Mouse (Mus musculus): ENCODE data around the gene Srrm4. TPM values are rescaled to one million over a fixed set of nuclear protein-coding genes. Genes with fewer than 3 reads are reported as not detected.

The Srrm4 gene
- total RNA-seq, 2 experiments from 2014 or later = 0.05 to 0.21 TPM

DNA sequence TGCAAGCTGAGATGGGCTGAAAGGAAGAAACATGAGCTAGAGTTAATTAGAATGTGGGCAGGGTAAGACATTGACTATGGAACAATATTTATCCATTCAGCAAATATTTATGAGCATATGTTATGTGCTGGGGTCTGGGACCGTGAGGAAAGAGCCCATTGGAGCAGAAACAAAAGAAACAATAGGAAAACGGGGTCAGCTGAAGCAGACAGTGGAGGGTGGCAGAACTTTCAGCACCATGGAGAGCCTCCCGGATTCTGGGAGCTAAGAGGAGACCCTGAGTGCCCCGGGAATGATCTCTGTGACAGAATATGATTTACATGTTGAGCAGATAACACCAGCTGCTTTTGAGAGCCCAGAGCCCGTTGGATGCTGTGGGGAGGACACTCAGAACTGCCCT, 37.7 kb downstream of the Srrm4 start:
- DNase-seq (ENCODE audit: low spot score) = no peak

DNA sequence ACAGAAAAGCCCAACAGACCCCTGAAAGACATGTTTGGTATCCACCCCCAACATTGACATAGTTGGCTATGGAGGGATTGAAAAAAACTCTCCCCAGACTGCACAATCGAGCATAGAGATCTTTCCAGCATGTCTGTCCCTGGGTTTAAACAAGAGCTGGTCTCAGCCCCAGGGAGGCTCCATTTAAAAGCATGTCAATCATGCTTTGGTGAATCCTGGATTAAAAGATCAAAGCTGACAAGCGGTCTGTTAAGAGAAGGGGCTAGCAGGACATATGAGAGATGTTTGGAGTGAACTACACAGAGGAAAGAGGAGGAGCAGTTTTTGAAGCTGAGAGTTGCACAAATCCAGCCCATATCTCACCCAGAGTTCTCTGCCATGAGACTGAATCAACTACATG, 38.5 kb downstream of the Srrm4 start:
- no peak for DNase-seq (ENCODE audit: low spot score)

DNA sequence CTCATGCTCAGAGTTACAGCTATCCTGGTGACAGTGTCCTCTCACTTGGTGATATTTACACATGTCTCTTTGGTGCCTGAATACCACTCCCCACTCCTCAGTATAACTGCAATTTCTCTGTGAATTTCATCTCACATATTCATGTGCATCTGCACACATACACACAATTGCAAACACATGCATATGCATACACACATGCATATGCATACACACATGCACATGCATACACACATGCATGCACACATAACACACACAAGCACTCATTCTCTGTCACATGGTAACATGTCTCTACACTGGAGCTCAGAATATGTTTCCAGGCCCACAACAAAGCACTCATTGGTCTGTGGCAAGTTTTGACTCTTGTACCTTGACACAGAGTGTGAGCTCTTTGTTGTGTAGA, 39.0 kb downstream of the Srrm4 start:
- DNase-seq (ENCODE audit: low spot score) = no peak

DNA sequence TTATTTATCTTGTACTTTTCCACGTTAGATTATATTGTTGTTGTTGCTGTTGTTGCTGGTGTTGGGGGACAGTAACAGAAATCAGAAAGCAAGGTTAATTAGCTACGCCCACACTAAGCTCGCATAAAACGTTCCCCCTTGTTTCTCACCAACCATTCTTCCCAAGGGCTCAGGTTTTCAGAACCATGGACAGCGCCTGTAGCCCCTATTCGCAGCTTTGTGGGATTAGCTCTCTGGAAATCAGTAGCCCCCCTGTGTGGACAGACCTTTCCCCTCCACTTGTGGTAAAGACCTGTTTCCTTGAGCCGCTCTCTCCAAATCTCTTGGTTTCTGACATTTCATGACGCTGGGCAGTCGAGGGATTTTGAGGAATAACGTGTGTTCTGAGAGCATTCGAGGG, 45.9 kb downstream of the Srrm4 start:
- no peak for DNase-seq (ENCODE audit: low spot score)

DNA sequence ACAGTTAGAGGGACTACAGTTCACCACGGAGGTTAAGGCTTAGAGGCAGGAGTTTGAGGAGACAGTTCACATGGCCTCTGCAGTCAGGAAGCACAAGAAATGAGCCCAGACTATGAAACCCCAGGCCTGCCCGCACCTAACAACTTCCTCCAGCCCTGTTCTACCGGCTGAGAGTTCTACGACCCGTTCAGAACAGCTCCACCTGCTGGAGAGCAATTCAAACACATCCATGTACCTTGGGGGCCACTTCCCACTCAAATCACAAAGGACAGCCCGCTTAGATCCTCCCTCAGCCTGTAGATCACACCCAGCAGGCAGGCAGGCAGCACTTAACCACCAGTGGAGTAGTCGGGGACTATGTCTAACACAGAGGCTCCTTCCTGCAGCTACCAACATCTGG, 49.3 kb downstream of the Srrm4 start:
- DNase-seq (ENCODE audit: low spot score) = no peak

DNA sequence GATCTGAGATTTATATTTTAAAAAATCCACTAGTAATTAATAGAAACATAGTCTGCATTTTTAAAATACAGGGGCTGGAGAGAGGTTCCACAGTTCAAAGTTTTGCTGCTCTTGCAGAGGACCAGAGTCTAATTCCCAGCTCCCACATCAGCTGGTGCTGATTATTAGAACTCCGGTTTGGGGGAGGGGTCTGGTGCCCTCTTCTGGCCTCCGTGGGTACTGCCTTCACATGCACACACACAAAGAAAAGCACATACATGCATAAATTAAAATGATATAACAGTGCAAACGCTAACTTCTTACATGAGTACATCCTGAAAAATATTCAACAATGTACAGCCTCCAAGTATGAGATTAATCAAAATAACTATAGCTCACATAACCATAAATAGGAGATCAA, 50.5 kb downstream of the Srrm4 start:
- no peak for DNase-seq (ENCODE audit: low spot score)

DNA sequence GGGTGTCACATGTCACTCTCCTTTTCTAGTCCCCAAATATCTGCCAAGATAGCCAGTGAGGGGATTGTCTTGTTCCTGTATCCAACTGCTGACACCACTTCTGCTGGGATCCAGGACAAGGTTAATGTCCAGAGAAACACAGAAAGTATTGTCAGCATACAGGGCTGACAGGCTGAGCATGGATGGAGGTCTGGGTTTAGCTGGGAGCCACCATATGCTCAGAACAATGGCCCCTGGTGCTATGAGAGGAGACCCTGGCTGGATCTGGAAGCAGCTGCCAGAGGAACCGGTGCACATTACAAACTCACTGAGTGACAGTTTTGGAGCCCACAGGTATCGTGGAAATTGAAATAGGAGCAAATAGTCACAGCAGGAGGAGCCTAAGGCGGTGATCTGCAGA, 52.3 kb downstream of the Srrm4 start:
- DNase-seq (ENCODE audit: low spot score) = no peak

DNA sequence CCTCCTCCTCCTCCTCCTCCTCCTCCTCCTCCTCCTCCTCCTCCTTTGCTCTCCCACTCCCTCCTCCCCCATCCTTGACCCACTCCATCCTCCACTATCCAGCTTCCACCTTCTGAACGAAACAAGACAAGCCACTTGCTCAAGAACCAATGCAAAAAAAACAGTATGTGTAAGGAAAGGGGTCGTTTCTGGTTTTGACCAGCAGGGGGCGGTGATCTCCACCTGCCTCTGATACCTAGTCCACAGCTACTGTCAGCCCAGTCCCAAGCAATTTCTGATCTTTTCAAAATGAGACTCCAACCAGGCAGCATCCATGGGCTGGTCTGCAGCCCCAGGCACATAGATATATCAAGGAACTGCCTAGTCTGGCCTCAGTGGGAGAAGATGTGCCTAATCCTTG, 53.1 kb downstream of the Srrm4 start:
- no peak for DNase-seq (ENCODE audit: low spot score)

DNA sequence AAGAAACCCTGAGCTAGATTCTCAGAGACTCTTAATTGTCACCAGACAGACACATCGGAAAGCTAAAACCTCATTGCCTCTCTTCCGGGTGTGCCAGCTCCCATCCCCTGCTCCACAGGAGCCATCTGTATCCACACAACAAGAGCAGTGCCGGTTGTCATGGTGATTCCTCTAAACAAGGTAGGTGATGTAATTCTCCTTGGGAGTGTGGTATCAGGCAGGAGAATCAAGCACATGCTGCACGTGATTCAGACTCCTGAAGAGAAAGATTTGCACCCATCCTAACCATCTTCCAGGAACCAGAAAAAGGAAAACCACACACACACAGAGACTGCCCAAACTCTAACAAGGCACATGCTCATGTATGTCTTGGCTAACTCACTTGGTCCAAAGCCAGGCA, 65.3 kb downstream of the Srrm4 start:
- no peak for DNase-seq (ENCODE audit: low spot score)

DNA sequence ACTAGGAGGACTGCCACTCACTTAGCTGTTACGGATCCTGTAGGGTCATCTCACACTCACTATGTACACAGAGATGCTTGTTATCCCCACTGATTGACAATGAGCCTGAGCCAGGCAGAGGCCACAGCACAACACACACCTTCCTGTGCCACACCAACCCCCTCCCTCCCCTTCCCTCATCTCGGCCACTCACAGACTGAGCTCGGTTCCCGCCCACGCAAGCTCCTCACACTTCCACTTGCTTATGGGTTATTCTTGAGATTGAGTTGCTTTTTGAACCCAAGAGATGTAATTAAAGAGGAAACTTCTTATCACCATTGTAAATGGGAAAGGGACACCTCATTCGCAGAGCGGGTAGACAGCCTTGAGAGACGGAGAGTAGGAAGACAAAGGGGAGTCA, 66.3 kb downstream of the Srrm4 start:
- no peak for DNase-seq (ENCODE audit: low spot score)

DNA sequence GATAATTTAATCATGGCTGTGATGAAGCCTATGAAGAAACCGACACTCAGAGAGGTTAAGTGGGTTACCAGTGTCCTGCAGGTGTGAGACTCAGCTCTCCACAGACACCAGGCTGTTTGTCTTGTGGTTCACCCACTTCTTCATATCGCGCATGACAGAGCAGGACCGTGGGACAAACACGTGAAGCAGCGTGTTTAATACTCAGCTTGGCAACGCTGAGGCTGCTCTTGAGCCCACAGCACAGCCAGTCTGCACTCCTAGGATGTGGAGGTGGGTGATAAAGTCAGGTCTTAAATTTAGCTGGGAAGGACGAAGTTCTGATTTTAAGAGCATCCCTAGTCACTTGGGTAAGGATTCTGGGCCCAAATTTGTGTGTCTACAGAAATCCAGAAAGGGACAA, 68.1 kb downstream of the Srrm4 start:
- no peak for DNase-seq (ENCODE audit: low spot score)

DNA sequence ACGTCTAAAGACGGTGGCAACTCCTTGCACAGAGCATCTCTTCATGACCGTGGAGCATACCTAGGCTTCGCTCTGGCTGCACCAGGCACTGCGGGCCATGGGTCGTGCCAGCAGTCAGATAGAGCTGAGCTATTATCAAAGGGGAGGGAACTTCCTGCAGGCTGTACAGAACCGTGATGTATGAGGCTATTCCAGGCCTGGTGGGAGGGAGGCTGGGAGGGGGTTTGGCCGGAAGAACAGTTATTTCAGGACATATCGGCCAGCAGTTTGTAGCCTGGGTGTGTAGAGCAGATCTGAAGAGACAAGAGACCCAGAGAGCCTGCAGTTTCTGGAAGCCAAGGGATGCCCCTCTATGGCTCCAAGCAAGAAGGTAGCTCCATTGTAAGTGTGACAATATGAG, 68.5 kb downstream of the Srrm4 start:
- no peak for DNase-seq (ENCODE audit: low spot score)

DNA sequence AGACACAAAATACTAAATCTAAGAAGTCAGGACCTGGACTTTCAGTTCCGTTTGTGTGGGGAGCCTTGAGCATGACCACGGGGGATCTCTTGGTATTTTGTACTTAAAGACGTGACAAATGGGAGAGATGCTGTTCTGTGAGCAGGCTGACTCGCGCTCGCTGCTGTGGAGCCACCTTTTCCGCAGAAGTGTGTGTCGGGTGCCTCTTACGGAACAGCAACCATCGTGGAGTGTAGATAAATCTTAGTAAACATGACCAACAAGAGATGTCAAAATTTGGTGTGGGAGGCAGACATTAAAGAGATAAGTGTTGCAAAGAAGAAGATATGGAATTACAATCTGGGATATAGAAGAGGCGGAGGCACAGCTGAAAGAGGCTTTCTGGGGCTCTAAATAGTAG, 69.3 kb downstream of the Srrm4 start:
- no peak for DNase-seq (ENCODE audit: low spot score)

DNA sequence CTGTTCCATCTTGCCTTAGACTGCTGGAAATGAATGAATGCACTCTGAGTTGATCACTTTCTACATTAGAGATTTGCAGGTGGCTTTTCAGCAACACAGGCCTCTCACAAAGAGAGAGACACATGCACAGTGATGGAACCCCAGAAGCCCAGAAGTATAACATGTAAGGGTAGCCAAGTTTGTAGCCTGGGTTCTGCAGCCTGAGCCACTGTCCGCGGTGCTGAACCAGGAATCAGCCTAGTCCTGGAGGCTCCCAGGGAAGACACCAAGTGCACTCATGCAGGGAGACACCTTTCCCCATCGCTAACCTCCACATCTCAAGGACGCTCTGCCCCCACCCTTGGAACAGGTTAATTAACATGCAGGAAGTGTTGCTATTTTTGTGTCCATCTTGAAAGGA, 73.6 kb downstream of the Srrm4 start:
- no peak for DNase-seq (ENCODE audit: low spot score)

DNA sequence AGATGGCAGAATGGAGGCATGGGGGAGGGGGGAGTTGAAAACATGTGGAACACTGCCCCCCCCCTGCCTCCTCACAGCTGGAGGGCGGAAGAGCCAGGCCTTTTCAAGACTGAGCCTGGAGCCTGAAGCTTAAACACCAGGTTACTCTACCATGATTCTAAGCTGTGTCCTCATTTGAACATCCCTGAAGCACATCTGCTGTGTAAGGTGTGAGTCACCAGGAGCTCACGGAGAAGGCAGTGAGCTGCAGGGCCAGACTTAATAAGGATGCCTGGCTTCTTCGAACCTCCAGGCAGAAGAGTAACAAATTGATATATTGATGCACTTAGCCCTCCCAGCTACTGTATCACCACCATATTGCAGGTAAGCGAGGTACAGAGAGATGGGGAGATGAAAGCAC, 79.5 kb downstream of the Srrm4 start:
- DNase-seq (ENCODE audit: low spot score) = no peak

DNA sequence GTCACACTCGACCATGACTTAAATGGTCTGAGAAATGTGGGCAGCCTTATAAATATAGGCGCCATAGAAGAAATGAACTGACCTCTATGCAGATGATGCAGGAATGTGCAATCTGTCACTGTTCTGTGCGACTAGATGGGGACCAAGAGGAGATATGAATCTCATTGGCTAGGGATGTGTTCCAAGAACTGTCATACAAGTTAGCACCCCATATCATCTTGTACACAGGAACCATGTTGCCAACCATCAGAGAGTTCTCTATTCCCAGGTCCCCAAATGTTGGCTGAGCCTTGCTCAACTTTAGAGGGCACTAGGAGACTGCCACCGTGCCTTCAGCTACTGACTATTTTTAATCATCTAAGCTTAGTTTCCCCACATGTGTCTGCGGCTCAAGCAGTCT, 81.4 kb downstream of the Srrm4 start:
- DNase-seq (ENCODE audit: low spot score) = no peak

DNA sequence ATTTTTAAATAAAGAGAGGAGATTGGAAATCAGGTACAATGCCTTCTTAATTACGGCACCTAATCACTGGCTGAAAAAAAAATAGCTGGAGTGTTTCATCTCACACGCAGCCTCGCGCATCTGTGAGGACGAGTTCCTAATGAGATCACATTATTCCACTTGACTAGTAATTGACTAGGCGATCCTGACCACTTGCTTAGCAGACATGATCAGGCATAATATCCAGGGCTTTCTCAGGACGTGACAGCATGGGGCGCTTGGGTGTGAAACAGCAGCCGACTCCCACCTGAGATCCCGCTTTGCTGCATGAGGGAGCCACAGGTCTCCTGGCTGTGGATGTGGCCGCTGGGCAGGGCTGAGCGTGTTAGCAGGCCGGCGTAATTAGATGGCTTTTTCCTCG, 90.3 kb downstream of the Srrm4 start:
- no peak for DNase-seq (ENCODE audit: low spot score)

DNA sequence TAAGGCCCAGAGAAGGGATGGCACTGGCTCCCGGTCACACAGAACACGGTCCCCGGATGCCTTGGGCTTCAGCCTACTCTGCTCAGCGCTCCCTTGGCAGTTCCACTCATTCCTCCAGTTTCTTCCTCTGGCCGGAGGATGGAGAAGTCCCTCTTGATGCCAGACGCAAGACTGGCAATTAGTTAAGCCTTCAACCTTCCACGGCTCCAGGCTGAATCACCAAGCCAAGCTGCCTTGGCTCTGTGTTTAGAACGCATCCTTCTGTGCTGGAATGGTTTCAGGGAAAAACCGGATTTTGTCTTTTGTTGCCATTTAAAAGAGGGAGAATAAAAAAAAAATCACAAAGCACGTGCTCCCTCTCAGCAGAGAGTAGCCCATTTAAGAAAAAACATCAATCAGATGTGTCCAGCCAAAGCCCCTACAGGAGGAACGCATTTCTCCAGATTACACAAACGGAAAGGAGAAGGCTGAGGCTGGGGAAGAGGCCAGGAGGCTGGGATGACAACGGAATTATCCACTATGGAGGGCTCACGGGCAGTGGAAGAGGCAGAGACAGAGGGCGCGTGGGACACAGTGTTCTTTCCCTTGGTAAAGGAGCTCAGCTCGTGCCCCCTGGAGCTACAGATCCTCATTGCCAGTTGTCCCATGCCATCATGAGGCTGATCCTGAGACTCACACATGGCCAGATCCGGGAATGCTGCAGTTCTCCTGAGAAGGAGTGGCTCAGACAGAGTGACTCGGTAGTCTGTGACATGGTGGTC, 92.6 kb downstream of the Srrm4 start:
- no peak for DNase-seq (ENCODE audit: low spot score)

DNA sequence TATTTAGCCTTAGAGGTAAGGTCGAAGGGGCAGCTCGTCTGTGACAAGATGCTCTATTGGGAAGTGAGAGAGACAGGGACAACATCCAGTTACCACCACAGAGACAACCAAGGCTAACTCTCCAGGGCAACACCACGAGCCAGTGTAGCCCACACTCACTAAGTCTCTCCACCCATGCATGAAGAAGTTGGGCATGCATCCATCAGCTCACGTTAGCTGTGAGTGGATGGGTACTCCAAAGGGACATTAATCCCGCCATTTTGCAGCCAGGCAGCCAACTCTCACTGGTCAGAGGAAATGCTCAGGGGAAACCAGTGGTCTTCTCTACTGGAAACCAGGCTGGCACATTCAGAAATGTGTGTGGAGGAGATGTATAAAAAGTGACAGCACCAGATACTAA, 93.8 kb downstream of the Srrm4 start:
- no peak for DNase-seq (ENCODE audit: low spot score)

DNA sequence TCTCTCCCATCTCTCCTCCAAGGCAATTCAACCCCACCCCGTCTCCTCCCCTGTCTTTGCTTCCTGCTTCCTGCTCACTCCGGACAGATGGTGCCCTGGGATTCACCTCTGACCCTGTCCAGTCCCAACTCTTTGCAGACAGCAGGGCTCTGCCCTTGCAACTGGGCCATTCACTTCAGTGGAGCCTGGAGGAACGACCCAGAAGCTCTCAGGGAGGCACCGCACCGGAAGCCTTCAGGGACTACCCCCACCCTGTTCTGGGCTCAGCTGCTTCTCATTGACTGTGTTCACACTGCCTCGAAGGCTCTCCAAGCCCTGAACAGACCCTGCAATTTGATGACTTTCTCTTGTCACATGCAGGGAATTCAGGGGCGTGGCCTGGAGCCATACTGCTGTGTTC, 94.4 kb downstream of the Srrm4 start:
- DNase-seq (ENCODE audit: low spot score) = no peak

DNA sequence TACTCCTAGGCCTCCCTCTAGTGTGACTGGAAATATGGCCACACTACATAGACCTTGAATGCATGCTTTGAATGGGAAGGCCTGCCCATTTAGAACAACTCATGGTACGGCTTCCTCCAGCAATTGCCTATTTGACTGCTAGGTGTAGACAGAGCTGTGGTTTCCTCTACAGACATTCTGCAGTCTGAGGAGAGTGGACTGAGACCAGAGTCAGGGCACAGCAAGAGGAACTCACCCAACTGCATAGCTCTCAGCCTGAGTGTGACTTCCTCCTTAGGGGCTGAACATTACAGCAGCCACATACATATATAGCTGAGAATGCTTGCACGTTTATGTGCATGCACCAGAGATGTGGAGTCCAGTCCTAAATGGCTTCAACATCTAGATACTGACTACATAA, 94.9 kb downstream of the Srrm4 start:
- DNase-seq (ENCODE audit: low spot score) = no peak

DNA sequence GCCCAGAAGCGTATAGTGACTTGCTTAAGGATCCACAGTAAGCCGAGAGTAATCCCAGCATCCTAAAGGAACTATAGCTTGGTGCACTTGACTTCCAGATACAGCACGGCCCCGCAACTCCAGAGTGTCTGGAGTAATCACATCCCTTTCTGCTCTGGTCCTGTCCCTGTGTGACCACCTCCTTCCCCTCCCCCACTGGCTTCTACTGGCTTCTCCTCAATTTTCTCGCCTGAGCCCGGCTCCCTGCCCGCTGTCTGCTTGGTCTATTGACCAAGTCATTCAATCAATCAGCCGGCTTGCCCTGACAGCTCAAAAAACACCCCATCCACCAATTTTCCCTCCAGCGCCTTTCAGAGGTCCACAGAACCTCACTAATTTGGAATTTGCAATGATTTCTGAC, 96.2 kb downstream of the Srrm4 start:
- no peak for DNase-seq (ENCODE audit: low spot score)

DNA sequence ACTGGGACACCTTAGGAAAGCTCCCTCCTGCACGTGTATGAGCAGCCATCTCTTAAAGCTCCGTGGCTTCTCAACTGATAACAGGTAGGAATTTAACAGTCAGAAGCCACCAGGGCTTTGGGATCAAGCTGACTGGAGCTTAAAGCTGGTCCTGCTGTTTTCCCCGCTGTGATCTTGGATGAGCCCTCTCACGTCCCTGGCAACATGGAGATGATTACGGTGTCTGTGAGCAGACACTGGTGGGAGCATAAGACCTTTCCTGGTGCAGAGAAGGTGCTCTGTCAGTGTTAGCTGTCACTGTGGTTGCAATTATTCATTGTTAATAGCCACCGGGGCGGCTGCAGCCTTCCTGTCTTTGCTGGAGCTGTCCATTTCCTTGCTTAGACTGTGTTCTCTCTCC, 97.2 kb downstream of the Srrm4 start:
- DNase-seq (ENCODE audit: low spot score) = no peak

DNA sequence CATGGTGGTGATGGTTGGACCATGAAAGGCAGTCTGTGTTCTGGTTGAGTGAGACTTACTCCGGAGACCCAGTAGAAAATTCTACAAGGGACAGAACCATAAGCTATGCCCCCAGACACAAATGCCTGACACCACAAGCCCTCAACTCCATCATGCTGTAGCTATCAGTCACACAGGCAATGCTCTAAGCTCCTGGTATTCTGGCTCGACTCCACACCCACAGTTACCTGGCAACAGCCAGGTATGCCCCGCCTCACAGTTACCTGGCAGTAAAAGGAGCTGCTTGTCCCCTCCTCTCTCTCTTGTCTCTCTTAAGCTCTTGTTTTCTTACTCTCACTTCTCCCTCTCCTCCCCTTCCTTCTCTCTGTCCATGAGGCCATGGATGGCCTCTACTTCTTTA, 98.9 kb downstream of the Srrm4 start:
- no peak for DNase-seq (ENCODE audit: low spot score)

Measured in gastrocnemius, adult 18-20 months (tissue).